Mouse (Mus musculus) embryonic fibroblast, embryonic 13.5 days (primary cell): Measurements from ENCODE around the gene Slc25a22. TPM values are rescaled to one million over a fixed set of nuclear protein-coding genes. Genes with fewer than 3 reads are reported as not detected.
A peak's percentile ranks its signal among the peaks of the same experiment; 100 is the strongest.

Source experiments
- H3K27ac ChIP-seq: 2 replicates; pipeline ENCODE4 v1.5.1; 2012; ENCODE audit warnings: low read length, control low read depth, inconsistent platforms; ENCODE audit not compliant: insufficient read depth
- H3K4me1 ChIP-seq: 2 replicates; pipeline ENCODE4 v1.6.1; 2011; ENCODE audit warnings: low read length; ENCODE audit not compliant: control insufficient read depth, insufficient read depth
- H3K4me3 ChIP-seq: 2 replicates; pipeline ENCODE4 v1.5.1; 2011; ENCODE audit warnings: mild to moderate bottlenecking, control low read depth, low read length; ENCODE audit not compliant: insufficient read depth
- CTCF ChIP-seq: IDR thresholded peaks from 2 replicates; pipeline ENCODE4 v1.5.1; 2011; ENCODE audit warnings: mild to moderate bottlenecking, control low read depth, low read length, moderate library complexity, borderline replicate concordance; ENCODE audit not compliant: insufficient read depth
- POLR2A ChIP-seq: IDR thresholded peaks from 2 replicates; pipeline ENCODE4 v1.6.1; 2011; ENCODE audit warnings: low read depth, mild to moderate bottlenecking, control low read depth, low read length, moderate library complexity
- polyA plus RNA-seq: library from polyadenylated mRNA; stranded (reverse); fragments of >200 nt; gene quantifications from 2 replicates; pipeline ENCODE4 v1.2.4, GENCODE M21; 2011; ENCODE audit warnings: low read depth; ENCODE audit not compliant: missing spikeins, insufficient read length

The Slc25a22 gene
- polyA plus RNA-seq, 1 experiment: 26.9 TPM

DNA sequence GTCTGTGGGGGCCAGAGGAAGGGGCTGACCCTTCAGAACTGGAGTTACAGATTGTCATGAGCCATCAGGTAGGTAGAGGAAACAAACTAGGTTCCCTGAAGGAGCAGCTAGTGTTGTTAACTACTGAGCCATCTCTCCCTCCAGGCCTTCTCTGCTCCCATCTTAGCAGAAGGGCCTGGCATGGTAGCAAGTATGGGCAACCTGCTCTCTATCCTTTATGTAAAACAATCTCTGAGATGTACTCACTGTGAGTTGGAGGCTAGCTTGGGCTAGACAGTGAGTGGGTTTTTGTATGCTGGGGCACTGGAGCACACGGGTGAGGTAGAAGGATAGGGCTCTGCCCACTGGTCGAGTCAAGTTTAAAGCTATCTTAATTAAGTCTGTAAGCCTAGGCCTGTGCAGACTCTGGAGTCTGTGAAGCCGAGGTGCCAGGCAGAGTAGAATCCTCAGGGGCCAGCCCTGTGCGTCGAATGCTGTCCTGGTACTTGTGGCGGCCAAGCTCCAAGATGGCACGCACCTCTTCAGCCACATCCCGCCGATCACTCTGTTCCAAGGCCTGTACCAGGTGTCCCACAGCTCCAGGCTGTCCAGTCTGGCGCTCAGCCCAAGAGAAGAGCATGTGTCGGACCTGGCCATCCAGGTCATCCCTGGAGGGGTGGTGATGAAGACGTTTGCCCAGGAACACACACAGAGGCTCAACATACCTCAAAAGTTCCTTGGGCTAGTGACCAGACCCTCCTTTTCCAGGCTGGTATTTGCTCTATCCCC lies 693 bp upstream of the Slc25a22 start:
- Histone ChIP-seq H3K4me1 (peaks cover 10% of the 10 kb centered on the region; the same call in 1 of the 2 replicates), H3K4me3 (no peak overlapping the region), H3K27ac (no peak overlapping the region)
- TF ChIP-seq POLR2A: no peak
- TF ChIP-seq CTCF: no peak

DNA sequence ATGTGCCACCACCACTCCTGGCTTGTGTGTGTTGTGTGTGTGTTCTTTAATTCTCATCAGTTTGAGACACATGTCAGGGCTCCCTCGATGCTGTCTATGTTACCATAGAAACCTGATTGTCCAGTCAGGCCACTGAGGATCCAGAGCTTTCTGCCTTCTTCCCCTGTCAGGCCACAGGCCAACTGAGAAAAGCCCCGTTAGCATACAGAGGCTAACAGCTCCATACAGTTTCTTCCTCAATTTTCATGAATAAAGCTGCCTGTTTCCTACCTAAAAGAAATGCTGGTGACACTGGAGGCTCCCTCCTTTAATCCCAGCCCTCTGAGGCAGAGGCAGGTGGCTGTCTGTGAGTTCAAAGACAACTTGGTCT lies 1.2 kb downstream of the Slc25a22 start:
- H3K27ac ChIP-seq: no peak overlapping the region

DNA sequence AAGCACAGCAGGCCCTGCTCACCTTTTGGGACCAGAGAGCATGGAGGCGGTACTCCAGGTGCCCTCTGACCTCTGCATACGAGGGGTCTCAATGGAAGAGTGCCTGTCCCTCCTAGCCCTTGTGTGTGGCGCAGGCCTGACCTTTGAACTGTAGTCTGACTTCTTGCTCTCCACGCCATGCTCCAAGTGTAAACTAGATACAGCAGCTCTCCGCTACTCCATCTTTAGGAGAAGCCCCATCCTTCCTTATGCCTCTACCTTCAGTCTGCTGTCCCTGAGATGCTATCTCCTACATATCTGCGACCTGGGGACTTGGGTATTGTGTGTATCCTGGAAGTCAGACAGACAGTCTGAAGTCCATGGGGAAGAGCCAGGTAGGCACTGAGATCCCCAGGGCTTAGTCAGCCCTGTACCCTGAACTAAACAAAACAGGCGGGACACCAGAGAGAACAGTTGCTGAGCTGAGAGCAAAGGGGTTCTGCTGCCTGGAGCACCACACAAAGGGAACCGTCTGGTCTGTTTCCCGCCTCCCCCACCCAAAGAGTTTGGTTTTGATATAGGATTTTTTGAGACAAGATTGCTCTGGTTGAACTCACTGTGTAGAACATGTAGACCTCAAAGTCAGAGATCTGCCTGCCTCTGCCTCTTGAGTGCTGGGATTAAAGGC lies 1.7 kb downstream of the Slc25a22 start:
- Histone ChIP-seq H3K4me1 (0 out of 2 replicates have a peak, but pooled peaks cover 10% of the 10 kb centered on the region), H3K27ac (no peak overlapping the region), H3K4me3 (no peak overlapping the region; the same call in 1 of the 2 replicates)
- TF ChIP-seq POLR2A (no peak), CTCF (no peak)

More for the DNA sequence above, 1.2 kb downstream of the Slc25a22 start:
- H3K4me1 ChIP-seq: 0 out of 2 replicates have a peak, but pooled peaks cover 10% of the 10 kb centered on the region
- peak overlapping the region; percentile 73 for H3K4me3 ChIP-seq
- TF ChIP-seq POLR2A: no peak
- no peak for TF ChIP-seq CTCF

DNA sequence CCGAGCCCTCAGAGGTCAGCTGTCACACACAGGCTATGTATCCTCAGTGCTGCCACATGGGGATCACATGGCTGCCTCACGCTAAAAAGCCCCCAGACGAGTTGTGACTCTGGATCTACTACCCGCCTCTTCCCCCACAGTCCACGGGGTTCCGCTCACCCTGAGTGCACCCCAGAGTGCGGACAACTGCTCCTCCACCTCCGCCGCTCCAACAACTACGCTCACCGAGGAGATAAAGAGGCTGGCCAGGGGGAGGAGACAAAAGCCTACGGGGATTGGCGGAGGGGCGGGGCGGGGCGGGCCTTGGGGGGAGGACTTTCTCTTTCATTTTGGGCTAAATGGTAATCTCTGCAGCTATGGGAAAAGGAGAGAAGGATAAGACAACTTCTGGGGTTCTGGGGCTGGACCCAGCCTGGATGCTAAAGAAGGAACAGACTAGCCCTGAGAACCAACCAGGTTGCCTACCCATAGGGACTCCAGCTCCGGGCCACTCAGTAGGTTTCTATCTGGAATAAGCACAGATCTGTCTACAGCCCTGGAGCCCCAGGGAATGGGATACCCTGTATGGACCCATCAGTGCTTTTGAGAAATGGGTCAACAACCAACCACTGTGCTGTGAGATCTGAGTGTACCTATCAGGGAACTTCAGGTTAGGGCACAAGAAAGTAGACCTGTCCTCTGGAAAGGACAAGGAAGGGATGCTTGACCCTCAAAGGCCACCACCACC lies 2.4 kb downstream of the Slc25a22 start:
- H3K4me1 ChIP-seq: 0 out of 2 replicates have a peak, but pooled peaks cover 7% of the 10 kb centered on the region
- H3K4me3 ChIP-seq: peak overlapping the region; percentile 47
- TF ChIP-seq POLR2A (peak; percentile 94), CTCF (no peak)
- no peak overlapping the region for H3K27ac ChIP-seq

DNA sequence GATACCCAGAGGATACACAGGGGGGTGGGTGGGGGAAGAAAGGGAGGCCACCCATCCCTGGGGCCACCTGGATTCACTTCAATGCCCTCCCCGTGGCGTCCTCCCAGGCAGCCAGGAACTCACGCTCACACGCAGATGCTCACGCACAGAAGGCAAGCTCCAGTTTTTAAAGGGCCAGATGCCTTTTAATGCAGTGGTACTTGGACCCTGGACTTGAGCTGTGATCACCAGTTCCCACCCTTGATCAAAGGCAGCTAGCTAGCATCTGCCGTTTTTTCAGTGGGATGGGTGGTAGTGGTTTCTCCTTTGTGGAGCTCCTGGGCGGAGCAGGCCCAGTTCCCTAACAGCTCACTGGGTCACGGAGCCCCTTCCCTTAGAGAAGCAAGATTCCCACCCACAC lies 3.2 kb downstream of the Slc25a22 start:
- 0 out of 2 replicates have a peak, but pooled peaks cover 7% of the 10 kb centered on the region for H3K4me1 ChIP-seq
- no peak overlapping the region for H3K27ac ChIP-seq
- peak overlapping the region; percentile 47 for H3K4me3 ChIP-seq
- TF ChIP-seq POLR2A: peak; percentile 45; the same call in 1 of the 2 replicates
- TF ChIP-seq CTCF: no peak

DNA sequence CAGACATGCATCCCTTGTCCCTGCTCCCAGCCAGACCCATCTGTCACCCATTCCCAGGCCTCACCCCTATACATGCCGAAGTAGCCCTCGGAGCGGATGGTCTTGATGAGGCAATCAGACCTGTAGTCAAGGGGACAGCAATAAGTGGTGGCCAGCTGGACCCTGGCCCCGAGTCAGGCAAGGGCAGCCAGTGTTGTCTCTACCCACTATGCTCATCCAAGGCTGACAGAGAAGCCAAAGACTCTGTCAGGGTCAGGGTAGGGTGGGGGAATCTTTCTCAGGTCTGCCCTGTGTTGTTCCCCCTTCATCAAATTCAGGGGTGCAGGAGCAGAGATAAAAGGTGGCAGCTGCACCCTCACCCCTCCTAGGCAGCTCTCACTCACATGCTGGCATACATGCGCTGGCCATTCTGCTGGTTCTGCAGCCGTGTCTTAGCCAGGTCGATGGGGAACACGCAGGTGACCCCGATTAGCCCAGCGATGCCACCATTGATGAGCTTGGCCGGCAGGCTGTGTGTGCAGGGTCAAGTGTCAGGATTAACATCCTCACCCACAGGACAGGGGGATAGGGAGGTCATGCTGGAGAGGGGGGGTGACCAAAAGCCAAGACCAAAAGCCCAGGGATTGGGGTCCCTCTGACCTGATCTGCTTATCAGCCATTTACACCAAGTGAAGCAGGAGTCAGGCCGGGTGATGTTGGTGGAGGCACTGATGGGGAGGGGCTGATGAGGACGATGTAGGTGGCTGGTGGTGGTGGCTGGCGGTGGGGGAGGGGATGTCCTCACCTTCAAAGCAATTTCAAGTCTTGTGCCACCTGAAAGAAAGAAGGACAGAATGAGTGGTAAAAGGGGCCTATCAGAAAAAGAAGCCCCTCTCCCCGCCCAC lies 3.9 kb downstream of the Slc25a22 start:
- 0 out of 2 replicates have a peak, but pooled peaks cover 7% of the 10 kb centered on the region for H3K4me1 ChIP-seq
- TF ChIP-seq CTCF (no peak), POLR2A (no peak)
- peak overlapping the region; percentile 47 for H3K4me3 ChIP-seq
- H3K27ac ChIP-seq: no peak overlapping the region

DNA sequence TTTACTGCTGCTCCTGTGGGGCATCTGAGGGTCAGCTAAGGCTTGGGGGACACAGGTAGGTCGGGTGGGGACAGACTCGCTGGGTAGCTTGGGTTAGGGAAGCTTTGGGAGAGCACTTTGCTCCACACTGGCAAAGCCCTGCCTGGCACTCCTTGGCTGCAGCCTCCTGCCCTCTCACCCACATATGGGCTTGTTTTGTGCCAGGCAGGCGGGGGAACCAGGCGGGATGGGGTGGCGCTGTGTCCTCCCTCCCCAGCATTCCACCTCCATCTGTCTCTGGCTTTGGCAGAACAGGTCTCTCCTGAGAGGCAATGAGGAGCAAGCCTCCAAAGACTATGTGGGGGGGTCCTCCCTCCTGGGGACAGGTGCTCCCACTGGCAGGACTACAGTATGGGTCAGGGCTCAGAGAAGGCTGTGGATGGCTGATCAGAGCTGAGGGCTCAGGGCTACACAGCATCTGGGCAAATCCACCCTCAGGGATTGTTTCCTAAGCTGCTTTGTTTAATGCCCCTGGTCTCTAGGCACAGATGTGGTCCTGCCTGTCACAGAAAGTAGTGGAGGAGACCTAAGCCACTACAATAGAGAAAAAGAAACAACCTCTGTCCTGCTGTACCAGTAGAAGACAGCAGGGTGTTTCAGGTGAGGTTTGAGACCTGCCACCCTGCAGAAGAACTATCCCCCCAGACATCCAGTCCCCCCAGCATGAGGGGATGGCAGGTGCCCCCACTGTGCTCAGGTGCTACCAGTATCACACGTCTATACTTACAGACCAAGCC lies 4.8 kb downstream of the Slc25a22 start:
- 0 out of 2 replicates have a peak, but pooled peaks cover 7% of the 10 kb centered on the region for H3K4me1 ChIP-seq

DNA sequence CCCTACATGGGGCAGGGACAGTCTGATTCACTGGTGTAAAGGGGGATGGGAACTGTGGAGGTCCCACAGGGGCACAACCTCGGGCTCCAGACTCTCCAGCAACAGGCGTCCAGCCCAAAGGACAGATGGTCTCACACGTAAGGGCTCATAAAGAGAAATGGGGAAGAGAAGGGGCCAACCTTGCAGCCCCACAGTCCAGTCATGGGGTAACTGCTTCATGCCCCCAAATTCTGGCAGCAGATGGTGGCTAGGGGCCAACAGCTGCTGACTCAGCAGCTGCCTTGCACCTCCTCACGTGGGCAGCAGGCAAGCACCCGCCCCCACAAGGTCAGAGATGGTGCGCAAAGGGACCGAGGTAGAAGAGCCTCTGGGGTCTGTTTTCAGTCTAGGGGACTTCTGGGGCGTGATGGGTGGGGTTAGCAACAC lies 5.5 kb downstream of the Slc25a22 start:
- H3K4me3 ChIP-seq: no peak overlapping the region
- H3K27ac ChIP-seq: no peak overlapping the region
- no peak for TF ChIP-seq POLR2A
- TF ChIP-seq CTCF: no peak
- 0 out of 2 replicates have a peak, but pooled peaks cover 7% of the 10 kb centered on the region for H3K4me1 ChIP-seq

More for the DNA sequence above, 4.8 kb downstream of the Slc25a22 start:
- TF ChIP-seq POLR2A: no peak
- no peak for TF ChIP-seq CTCF
- H3K27ac ChIP-seq: no peak overlapping the region
- no peak overlapping the region for H3K4me3 ChIP-seq
